Mouse (Mus musculus) heart, postnatal 0 days (tissue): ENCODE measurements at regions not wholly inside any gene's neighbourhood (a gene's known extent, or its start where the extent isn't known, plus 50 kb on each side); places are given as distances from the start of the nearest gene placed in this dataset.

ENCODE experiments used
- ATAC-seq: fragments of 200-750 bp; cut with Nextera tagmentation; 2 replicates; pipeline ENCODE4 v1.8.0; 2017; ENCODE audit warnings: low read depth, moderate number of reproducible peaks, moderate library complexity; ENCODE audit not compliant: insufficient read depth
- DNase-seq: peaks from one replicate; pipeline ENCODE4 v3.0.0-alpha.2; 2016; ENCODE audit warnings: low spot score
- H3K27ac ChIP-seq: fragments of 300-500 bp; sonication (generic); 2 replicates; pipeline ENCODE4 v1.5.1; 2014; ENCODE audit warnings: low read depth, mild to moderate bottlenecking
- H3K27me3 ChIP-seq: fragments of 300-500 bp; sonication (generic); 2 replicates; pipeline ENCODE4 v1.6.1; 2014; ENCODE audit warnings: low read length, mixed read lengths; ENCODE audit not compliant: control insufficient read depth, insufficient read depth
- H3K36me3 ChIP-seq: fragments of 300-500 bp; sonication (generic); replicated peaks from 2 replicates; pipeline ENCODE4 v1.6.1; 2014; ENCODE audit warnings: low read length, mixed read lengths; ENCODE audit not compliant: control insufficient read depth, insufficient read depth
- H3K4me1 ChIP-seq: fragments of 300-500 bp; sonication (generic); 2 replicates; pipeline ENCODE4 v1.6.1; 2014; ENCODE audit warnings: antibody characterized with exemption; ENCODE audit not compliant: control insufficient read depth, insufficient read depth
- H3K4me2 ChIP-seq: fragments of 300-500 bp; sonication (generic); 2 replicates; pipeline ENCODE4 v1.6.1; 2014; ENCODE audit warnings: low read depth, mild to moderate bottlenecking, low read length, moderate library complexity
- H3K4me3 ChIP-seq: fragments of 300-500 bp; sonication (generic); 2 replicates; pipeline ENCODE4 v1.5.1; 2014; ENCODE audit warnings: low read depth, low read length
- H3K9ac ChIP-seq: fragments of 300-500 bp; sonication (generic); replicated peaks from 2 replicates; pipeline ENCODE4 v1.6.1; 2014; ENCODE audit warnings: low read depth, low read length, mixed read lengths
- H3K9me3 ChIP-seq: fragments of 300-500 bp; sonication (generic); replicated peaks from 2 replicates; pipeline ENCODE4 v1.6.1; 2016; ENCODE audit warnings: low read length; ENCODE audit not compliant: control insufficient read depth
- CTCF ChIP-seq: IDR thresholded peaks from 2 replicates; pipeline ENCODE4 v1.5.1; 2016; ENCODE audit warnings: antibody characterized with exemption, control low read depth, low read depth
- EP300 ChIP-seq: IDR thresholded peaks from 2 replicates; pipeline ENCODE4 v1.6.1; 2016; ENCODE audit warnings: antibody characterized with exemption, low read depth
- WGBS: fragments of 180-500 bp; shearing (Covaris S2); extraction: QIAGEN DNeasy Blood & Tissue Kit; methylation state at CpG from one replicate; pipeline ENCODE4 v1.1.7; 2014; 5-methylcytosine and 5-hydroxymethylcytosine counted together

GRCm38 (mm10) chr15:51371162-51371561 lies 2513.5 kb upstream of the Gm7489 start:
- no peak for ATAC-seq
- H3K27ac ChIP-seq = no peak overlapping the region
- no peak for TF ChIP-seq EP300
- TF ChIP-seq CTCF = no peak

GRCm38 (mm10) chr15:51390383-51390782 lies 2494.3 kb upstream of the Gm7489 start:
- no peaks in the 10 kb centered on the region for H3K36me3 ChIP-seq
- no peak for DNase-seq
- no peaks in the 10 kb centered on the region for H3K9me3 ChIP-seq
- TF ChIP-seq EP300 = no peak
- no peak for TF ChIP-seq CTCF
- ATAC-seq = no peak
- H3K4me1 ChIP-seq = 0 out of 2 replicates have a peak, but pooled peaks cover 3% of the 10 kb centered on the region
- H3K4me3 ChIP-seq = no peak overlapping the region
- WGBS = 83% methylated on average over 2 of the region's 2 CpGs
- no peak overlapping the region for H3K4me2 ChIP-seq
- no peaks in the 10 kb centered on the region for H3K27me3 ChIP-seq
- no peak overlapping the region for H3K27ac ChIP-seq
- no peak overlapping the region for H3K9ac ChIP-seq

More at GRCm38 (mm10) chr15:51371162-51371561, 2513.5 kb upstream of the Gm7489 start:
- Histone ChIP-seq H3K9me3 (no peaks in the 10 kb centered on the region), H3K4me2 (no peak overlapping the region), H3K27me3 (no peaks in the 10 kb centered on the region), H3K4me3 (no peak overlapping the region), H3K4me1 (no peaks in the 10 kb centered on the region), H3K9ac (no peak overlapping the region), H3K36me3 (no peaks in the 10 kb centered on the region)
- DNase-seq = no peak

GRCm38 (mm10) chr15:51391352-51391751 lies 2493.4 kb upstream of the Gm7489 start:
- Histone ChIP-seq H3K9me3 (no peaks in the 10 kb centered on the region), H3K4me2 (no peak overlapping the region), H3K27me3 (no peaks in the 10 kb centered on the region), H3K4me3 (no peak overlapping the region), H3K4me1 (0 out of 2 replicates have a peak, but pooled peaks cover 3% of the 10 kb centered on the region), H3K27ac (no peak overlapping the region), H3K36me3 (no peaks in the 10 kb centered on the region), H3K9ac (no peak overlapping the region)
- no peak for DNase-seq
- no peak for ATAC-seq
- TF ChIP-seq EP300 = no peak
- TF ChIP-seq CTCF = no peak
- 59% methylated on average over 2 of the region's 2 CpGs for WGBS

GRCm38 (mm10) chr15:51392449-51393405 lies 2492.0 kb upstream of the Gm7489 start:
- ATAC-seq (no peak), DNase-seq (no peak)
- TF ChIP-seq EP300 (no peak), CTCF (no peak)
- no peaks in the 10 kb centered on the region for H3K27me3 ChIP-seq
- no peak overlapping the region for H3K9ac ChIP-seq
- WGBS = 56% methylated on average over 7 of the region's 7 CpGs
- H3K27ac ChIP-seq = no peak overlapping the region
- no peak overlapping the region for H3K4me2 ChIP-seq
- no peaks in the 10 kb centered on the region for H3K9me3 ChIP-seq
- no peak overlapping the region for H3K4me3 ChIP-seq
- 0 out of 2 replicates have a peak, but pooled peaks cover 3% of the 10 kb centered on the region for H3K4me1 ChIP-seq
- no peaks in the 10 kb centered on the region for H3K36me3 ChIP-seq

- TF ChIP-seq CTCF (no peak), EP300 (no peak)
- DNase-seq (no peak), ATAC-seq (no peak)
- 0 out of 2 replicates have a peak, but pooled peaks cover 3% of the 10 kb centered on the region for H3K4me1 ChIP-seq
- no peak overlapping the region for H3K4me3 ChIP-seq
- H3K9me3 ChIP-seq = no peaks in the 10 kb centered on the region
- 67% methylated on average over 8 of the region's 8 CpGs for WGBS
- H3K4me2 ChIP-seq = no peak overlapping the region
- no peaks in the 10 kb centered on the region for H3K27me3 ChIP-seq
- no peak overlapping the region for H3K27ac ChIP-seq
- no peak overlapping the region for H3K9ac ChIP-seq
- H3K36me3 ChIP-seq = no peaks in the 10 kb centered on the region
Measured at GRCm38 (mm10) chr15:51395961-51396360, 2488.7 kb upstream of the Gm7489 start.
